Mouse (Mus musculus) kidney, adult 2 months (tissue): ENCODE results near the gene Pabpc6. TPM values are rescaled to one million over a fixed set of nuclear protein-coding genes. Genes with fewer than 3 reads are reported as not detected.

Experiments used
- DNase-seq: peaks from one replicate; pipeline ENCODE4 v3.0.0; 2021
- H3K27ac ChIP-seq: fragments of 200-500 bp; 2 replicates; pipeline ENCODE4 v1.5.1; 2012; ENCODE audit warnings: low read depth, low read length, control low read depth, inconsistent platforms; ENCODE audit not compliant: insufficient read depth
- H3K27me3 ChIP-seq: fragments of 200-500 bp; replicated peaks from 2 replicates; pipeline ENCODE4 v1.6.1; 2012; ENCODE audit warnings: mild to moderate bottlenecking, moderate library complexity, low read length, inconsistent platforms; ENCODE audit not compliant: control insufficient read depth, insufficient read depth
- H3K36me3 ChIP-seq: fragments of 200-500 bp; 2 replicates; pipeline ENCODE4 v1.6.1; 2012; ENCODE audit warnings: mild to moderate bottlenecking, moderate library complexity, low read length, inconsistent platforms; ENCODE audit not compliant: control insufficient read depth, insufficient read depth
- H3K4me1 ChIP-seq: fragments of 200-500 bp; 2 replicates; pipeline ENCODE4 v1.6.1; 2011; ENCODE audit warnings: low read length; ENCODE audit not compliant: control insufficient read depth, insufficient read depth
- H3K4me3 ChIP-seq: fragments of 200-500 bp; 2 replicates; pipeline ENCODE4 v1.5.1; 2011; ENCODE audit warnings: mild to moderate bottlenecking, low read depth, low read length, control low read depth; ENCODE audit not compliant: insufficient read depth
- CTCF ChIP-seq: fragments of 200-500 bp; conservative IDR thresholded peaks from 2 replicates; pipeline ENCODE4 v1.5.1; 2011; ENCODE audit warnings: low read depth, mild to moderate bottlenecking, control low read depth, low read length, moderate library complexity, mixed read lengths; ENCODE audit not compliant: insufficient read depth, insufficient read length
- POLR2A ChIP-seq: fragments of 200-500 bp; IDR thresholded peaks from one replicate; pipeline ENCODE4 v1.6.1; 2011; ENCODE audit warnings: low read depth, low read length, control low read depth
- WGBS: fragments of 180-500 bp; shearing (Covaris S2); methylation state at CpG from one replicate; pipeline ENCODE4 v1.1.7; 2018; 5-methylcytosine and 5-hydroxymethylcytosine counted together
- polyA plus RNA-seq: library from polyadenylated mRNA; depleted of rRNA; stranded (reverse); fragments of >200 nt; gene quantifications from 2 replicates; pipeline ENCODE4 v1.2.3, GENCODE M21; 2012

The Pabpc6 gene
- polyA plus RNA-seq, 1 experiment: 0.03 TPM

DNA sequence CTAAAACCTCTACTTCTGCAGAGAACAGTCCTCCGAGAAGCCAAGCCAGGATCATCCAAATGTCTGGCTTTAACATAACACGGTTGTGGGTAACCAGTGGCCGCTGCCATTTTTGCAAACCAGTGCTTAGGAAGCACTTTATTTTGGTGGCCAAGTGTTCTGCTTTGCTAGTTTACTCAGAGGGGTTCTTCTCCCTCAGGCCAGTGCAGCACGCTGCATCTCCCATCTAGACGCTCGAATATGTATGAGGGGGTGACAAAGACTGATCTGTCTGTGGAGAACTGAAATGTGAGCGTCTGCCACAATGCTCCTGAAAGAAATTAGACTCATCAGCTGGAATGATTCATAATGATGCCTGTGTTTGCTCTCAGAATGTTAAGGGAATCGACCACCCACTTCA is 11.2 kb upstream of the Pabpc6 start:
- H3K27ac ChIP-seq: no peak overlapping the region
- no peaks in the 10 kb centered on the region for H3K27me3 ChIP-seq
- no peak for DNase-seq
- H3K4me1 ChIP-seq: no peaks in the 10 kb centered on the region
- H3K36me3 ChIP-seq: no peaks in the 10 kb centered on the region
- H3K4me3 ChIP-seq: no peak overlapping the region
- TF ChIP-seq POLR2A (no peak), CTCF (no peak)
- 81% methylated on average over 8 of the region's 8 CpGs for WGBS

DNA sequence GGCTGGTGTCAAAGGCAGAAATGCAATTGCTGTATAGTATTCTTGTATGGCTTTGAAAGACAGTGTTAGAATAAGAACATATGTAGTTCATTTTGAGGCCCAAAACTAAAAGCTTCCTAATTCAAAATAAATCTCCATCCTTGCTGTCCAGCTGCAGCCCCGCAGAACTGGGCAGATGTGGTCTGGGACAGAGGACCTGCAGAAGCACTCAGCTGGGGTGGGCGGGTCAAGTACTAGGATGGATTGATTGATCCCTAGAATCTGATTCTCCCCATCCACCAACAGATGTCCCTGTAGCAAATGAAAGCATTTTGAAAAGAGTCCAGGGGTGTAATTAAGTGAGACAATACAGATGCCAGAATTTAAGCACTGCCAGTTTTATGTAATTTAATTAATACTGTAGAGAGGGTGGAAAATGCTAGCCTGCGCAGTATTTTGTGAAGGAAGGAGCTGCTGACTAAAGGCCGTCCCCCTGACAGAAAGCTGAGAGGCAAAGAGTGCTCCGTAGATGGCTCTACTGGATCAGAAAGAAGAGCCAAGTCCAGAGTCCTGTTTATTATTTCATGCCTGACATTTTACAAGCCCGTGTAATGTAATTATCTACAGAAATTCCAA is 5.8 kb upstream of the Pabpc6 start:
- H3K4me1 ChIP-seq: no peaks in the 10 kb centered on the region
- TF ChIP-seq CTCF: no peak
- TF ChIP-seq POLR2A: no peak
- DNase-seq: no peak
- H3K27ac ChIP-seq: no peak overlapping the region
- no peak overlapping the region for H3K4me3 ChIP-seq
- no peaks in the 10 kb centered on the region for H3K36me3 ChIP-seq
- no peaks in the 10 kb centered on the region for H3K27me3 ChIP-seq
- 69% methylated on average over 6 of the region's 6 CpGs for WGBS

DNA sequence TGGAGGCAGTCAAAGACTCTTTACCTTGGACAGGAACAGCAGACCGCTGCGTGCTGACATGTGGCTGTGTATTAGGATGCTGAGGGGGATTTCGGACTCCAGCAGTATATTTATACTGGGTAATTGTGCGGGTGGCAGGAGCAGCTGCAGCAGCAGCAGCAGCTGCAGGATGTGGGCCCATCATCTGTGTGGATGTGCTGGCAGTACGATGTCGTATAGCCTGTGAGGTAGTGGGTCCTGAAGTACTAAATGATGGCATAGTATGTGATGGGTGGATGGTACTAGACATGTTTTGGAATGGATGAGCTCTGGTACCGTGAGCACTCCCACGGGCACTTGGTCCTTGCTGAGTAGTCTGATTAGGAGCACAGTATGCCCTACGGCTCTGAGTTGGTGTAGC is 1.6 kb downstream of the Pabpc6 start:
- no peak for DNase-seq
- H3K4me3 ChIP-seq: no peak overlapping the region
- no peak for TF ChIP-seq POLR2A
- TF ChIP-seq CTCF: no peak
- H3K27ac ChIP-seq: no peak overlapping the region
- H3K36me3 ChIP-seq: no peaks in the 10 kb centered on the region
- WGBS: 95% methylated on average over 9 of the region's 9 CpGs
- H3K27me3 ChIP-seq: no peaks in the 10 kb centered on the region
- no peaks in the 10 kb centered on the region for H3K4me1 ChIP-seq

DNA sequence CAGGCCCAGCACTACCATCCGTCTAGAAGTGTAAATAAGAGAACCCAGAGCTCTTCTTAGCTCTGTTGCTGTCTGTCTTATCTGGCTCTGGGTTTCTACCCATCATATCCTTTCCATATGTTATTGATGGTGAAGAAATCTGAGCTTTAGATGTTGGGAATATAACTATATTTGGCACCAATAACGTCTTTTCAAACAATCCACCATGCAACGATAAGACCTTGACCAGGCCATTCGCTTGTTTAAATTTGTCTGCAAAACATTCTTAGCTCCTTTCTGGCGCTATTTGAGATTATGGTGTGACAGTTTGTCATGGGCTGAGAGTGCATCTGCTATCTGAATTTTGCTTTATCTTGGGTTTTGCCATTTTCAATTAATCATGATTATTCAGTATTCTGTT is 10.9 kb downstream of the Pabpc6 start:
- Histone ChIP-seq H3K27ac (no peak overlapping the region), H3K27me3 (no peaks in the 10 kb centered on the region), H3K4me3 (no peak overlapping the region), H3K36me3 (no peaks in the 10 kb centered on the region), H3K4me1 (no peaks in the 10 kb centered on the region)
- 88% methylated on average over 5 of the region's 5 CpGs for WGBS
- TF ChIP-seq CTCF: no peak
- TF ChIP-seq POLR2A: no peak
- no peak for DNase-seq

DNA sequence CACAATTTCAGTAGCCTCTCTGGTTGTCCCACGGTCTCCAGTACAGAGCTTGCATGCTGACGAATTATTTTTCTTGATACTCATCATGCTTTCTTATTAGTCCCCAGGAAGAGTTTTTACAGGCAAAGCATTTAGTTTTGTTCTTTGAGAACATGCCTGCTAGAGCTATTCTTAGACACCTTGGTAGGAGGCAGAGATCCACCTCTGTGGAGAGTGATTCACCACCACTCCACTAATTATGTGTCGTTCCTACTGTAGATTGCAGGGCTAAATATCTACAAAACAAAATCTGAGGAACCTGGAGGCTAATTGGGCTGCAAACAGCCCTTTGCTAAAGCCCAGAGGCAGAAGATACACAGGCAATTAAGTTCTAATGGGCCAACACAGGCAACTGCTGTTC is 15.4 kb downstream of the Pabpc6 start:
- Histone ChIP-seq H3K27me3 (no peaks in the 10 kb centered on the region), H3K4me3 (no peak overlapping the region), H3K36me3 (no peaks in the 10 kb centered on the region), H3K27ac (no peak overlapping the region), H3K4me1 (no peaks in the 10 kb centered on the region)
- 79% methylated on average over 3 of the region's 3 CpGs for whole genome bisulfite sequencing
- no peak for DNase-seq
- TF ChIP-seq CTCF (no peak), POLR2A (no peak)

DNA sequence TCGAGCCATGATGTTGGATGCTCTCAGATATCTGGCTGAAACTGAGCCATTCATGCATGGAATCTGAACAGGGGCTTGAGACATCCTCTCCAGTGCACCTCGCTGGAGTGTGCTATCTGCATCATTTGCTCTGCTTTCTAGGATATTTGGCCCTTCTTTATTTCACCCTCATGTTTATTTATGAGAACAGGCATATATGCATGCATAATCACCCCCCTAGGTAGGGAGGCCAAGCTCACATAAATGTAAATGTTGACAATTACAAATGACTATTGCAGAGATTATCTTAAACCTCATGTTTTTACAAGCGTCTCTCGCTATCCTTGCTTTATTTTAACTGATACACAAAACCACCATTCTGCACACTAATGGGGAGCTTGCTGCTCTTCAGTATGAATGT is 21.9 kb downstream of the Pabpc6 start:
- Histone ChIP-seq H3K27me3 (no peaks in the 10 kb centered on the region), H3K36me3 (no peaks in the 10 kb centered on the region), H3K4me3 (no peak overlapping the region), H3K27ac (no peak overlapping the region), H3K4me1 (no peaks in the 10 kb centered on the region)
- TF ChIP-seq POLR2A: no peak
- TF ChIP-seq CTCF: no peak
- 67% methylated on average over 4 of the region's 4 CpGs for WGBS
- no peak for DNase-seq

DNA sequence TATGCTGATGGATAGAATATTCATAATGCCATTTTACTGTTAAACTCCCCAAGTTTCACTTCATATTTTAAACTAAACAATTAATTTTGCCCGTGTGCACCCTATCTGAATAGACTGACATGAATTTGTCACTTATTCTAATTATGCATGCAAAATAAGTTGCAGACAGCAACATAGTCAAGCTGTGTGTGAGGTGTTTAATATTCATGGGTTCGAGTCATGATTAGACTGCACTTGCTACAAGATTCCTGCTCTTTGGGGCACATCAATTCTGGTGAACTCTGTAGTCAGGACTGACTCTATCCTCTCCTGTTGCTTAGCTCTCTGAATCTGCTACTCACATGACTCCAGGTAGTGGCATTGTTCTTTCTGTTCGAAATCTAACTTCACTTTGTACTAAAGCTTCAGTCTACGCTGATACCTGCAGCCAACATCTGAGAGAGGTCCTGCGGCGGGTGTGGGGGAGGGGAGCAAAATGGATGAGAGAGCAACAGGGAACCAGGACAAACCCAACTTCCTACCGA is 25.8 kb downstream of the Pabpc6 start:
- TF ChIP-seq POLR2A (no peak), CTCF (no peak)
- Histone ChIP-seq H3K27ac (no peak overlapping the region), H3K4me1 (no peaks in the 10 kb centered on the region), H3K4me3 (no peak overlapping the region), H3K27me3 (no peaks in the 10 kb centered on the region), H3K36me3 (no peaks in the 10 kb centered on the region)
- WGBS: 81% methylated on average over 7 of the region's 7 CpGs
- no peak for DNase-seq
